ENCODE assay signal across 12 mouse cellular contexts in the genomic region with DNA sequence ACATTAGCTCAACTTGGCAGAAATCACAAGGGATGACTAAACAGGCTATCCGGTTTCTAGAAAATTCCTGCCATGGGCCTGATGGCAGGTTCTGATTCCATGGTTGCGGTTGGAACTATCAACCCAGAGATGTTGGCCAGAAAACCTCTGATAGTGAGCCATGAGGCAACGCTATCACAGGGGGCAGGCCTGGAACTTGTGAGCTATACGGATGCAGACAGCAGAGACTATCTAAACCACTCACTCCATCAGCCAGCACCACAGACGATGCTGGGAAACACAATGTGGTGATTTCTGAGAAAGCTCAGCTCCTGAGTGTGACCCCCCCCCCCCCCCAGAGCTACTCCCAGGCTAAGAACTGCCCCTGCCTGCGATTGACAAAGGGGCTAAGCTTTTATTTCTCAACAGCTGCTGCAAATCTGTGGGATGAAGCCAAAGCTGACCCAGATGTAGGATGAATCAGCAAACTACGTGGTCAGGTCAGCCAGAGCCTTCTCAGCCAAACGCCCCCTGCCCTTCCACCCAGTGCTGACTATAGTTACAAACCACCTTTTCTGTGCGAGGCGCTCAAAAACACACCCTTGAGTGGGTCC. TPM values are rescaled to one million over a fixed set of nuclear protein-coding genes. Genes with fewer than 3 reads are reported as not detected.
DNase-seq lines count a peak whose midpoint lies in the region; ATAC-seq and TF ChIP-seq lines count a peak whose summit lies in the region.
"Had no signal": no experiment of that assay in that cellular context is flagged by ENCODE, and none has a peak within 500 bp of the region (broad histone marks: within the 10 kb centered on the region; RNA-seq: fewer than 3 reads in every experiment).

No protein-coding gene starts in this region.

- no peak for ATAC-seq in midbrain, postnatal 0 days (ENCODE audit: low FRiP score)
- ATAC-seq in embryonic facial prominence, embryonic 15.5 days (ENCODE audit: insufficient number of reproducible peaks, low FRiP score, low TSS enrichment, low read depth): no peak
- ATAC-seq: forebrain, embryonic 15.5 days; midbrain, embryonic 16.5 days had no signal

- no peak overlapping the region for H3K4me2 ChIP-seq in midbrain, postnatal 0 days (ENCODE audit: low read depth, low read length, poor library complexity, severe bottlenecking)
- no peak overlapping the region for H3K4me2 ChIP-seq in embryonic facial prominence, embryonic 15.5 days (replicated peaks)
- H3K4me2 ChIP-seq: forebrain, embryonic 15.5 days had no signal

- no peaks in the 10 kb centered on the region for H3K27me3 ChIP-seq in heart, embryonic 10.5 days (ENCODE audit: insufficient read depth, poor library complexity, severe bottlenecking)
- no peaks in the 10 kb centered on the region for H3K27me3 ChIP-seq in midbrain, embryonic 10.5 days (ENCODE audit: low read depth, poor library complexity, severe bottlenecking)
- H3K27me3 ChIP-seq in midbrain, postnatal 0 days (ENCODE audit: insufficient read depth, low read length): no peaks in the 10 kb centered on the region
- H3K27me3 ChIP-seq in embryonic facial prominence, embryonic 15.5 days: no peaks in the 10 kb centered on the region
- H3K27me3 ChIP-seq: forebrain, embryonic 15.5 days had no signal

- DNase-seq in heart, embryonic 10.5 days (ENCODE audit: low spot score): no peak
- no peak for DNase-seq in heart, adult 8-10 months (ENCODE audit: low spot score)
- no peak for DNase-seq in midbrain, embryonic 10.5 days (ENCODE audit: low spot score)
- no peak for DNase-seq in midbrain, postnatal 0 days (ENCODE audit: low spot score)
- no peak for DNase-seq in cerebellum, postnatal 36 days
- no peak for DNase-seq in spleen, postnatal 36 days (ENCODE audit: low spot score in 2 of 2)
- DNase-seq in spleen, adult 12 weeks (ENCODE audit: low spot score): no peak
- DNase-seq: thymus, adult 2 months had no signal

- H3K4me3 ChIP-seq in heart, embryonic 10.5 days: no peak overlapping the region
- no peak overlapping the region for H3K4me3 ChIP-seq in midbrain, embryonic 10.5 days
- H3K4me3 ChIP-seq in midbrain, postnatal 0 days (ENCODE audit: low read depth, low read length): no peak overlapping the region
- no peak overlapping the region for H3K4me3 ChIP-seq in embryonic facial prominence, embryonic 15.5 days (replicated peaks)
- H3K4me3 ChIP-seq: forebrain, embryonic 15.5 days; left cerebral cortex, adult 2 months had no signal

- peaks cover 64% of the 10 kb centered on the region for H3K4me1 ChIP-seq in heart, embryonic 10.5 days
- peaks cover 60% of the 10 kb centered on the region for H3K4me1 ChIP-seq in midbrain, embryonic 10.5 days
- no peaks in the 10 kb centered on the region for H3K4me1 ChIP-seq in midbrain, postnatal 0 days (ENCODE audit: insufficient read depth, low read length)
- peaks cover 67% of the 10 kb centered on the region for H3K4me1 ChIP-seq in embryonic facial prominence, embryonic 15.5 days

- 37% methylated on average over 10 of the region's 10 CpGs for WGBS in heart, embryonic 10.5 days
- 62% methylated on average over 10 of the region's 10 CpGs for WGBS in midbrain, embryonic 10.5 days
- WGBS in midbrain, postnatal 0 days: 71% methylated on average over 10 of the region's 10 CpGs
- WGBS in embryonic facial prominence, embryonic 15.5 days: 40% methylated on average over 10 of the region's 10 CpGs

- peaks cover 6% of the 10 kb centered on the region; the same call in 1 of the 2 replicates for H3K36me3 ChIP-seq in heart, embryonic 10.5 days
- H3K36me3 ChIP-seq in midbrain, embryonic 10.5 days: peaks cover 10% of the 10 kb centered on the region
- no peaks in the 10 kb centered on the region for H3K36me3 ChIP-seq in midbrain, postnatal 0 days (ENCODE audit: insufficient read depth, low read length)
- 0 out of 2 replicates have a peak, but pooled peaks cover 3% of the 10 kb centered on the region for H3K36me3 ChIP-seq in embryonic facial prominence, embryonic 15.5 days
- H3K36me3 ChIP-seq: forebrain, embryonic 15.5 days had no signal

- no peak for TF ChIP-seq CTCF in midbrain, postnatal 0 days (IDR thresholded peaks at IDR 0.05)

- H3K9ac ChIP-seq in midbrain, postnatal 0 days (replicated peaks; ENCODE audit: low read length, poor library complexity, severe bottlenecking): no peak overlapping the region
- H3K9ac ChIP-seq in embryonic facial prominence, embryonic 15.5 days: no peak overlapping the region
- H3K9ac ChIP-seq: forebrain, embryonic 15.5 days had no signal

- peaks cover 4% of the 10 kb centered on the region; the same call in 1 of the 2 replicates for H3K9me3 ChIP-seq in heart, embryonic 10.5 days
- H3K9me3 ChIP-seq in midbrain, embryonic 10.5 days (replicated peaks): peaks cover 8% of the 10 kb centered on the region
- no peaks in the 10 kb centered on the region for H3K9me3 ChIP-seq in midbrain, postnatal 0 days (ENCODE audit: low read length)
- no peaks in the 10 kb centered on the region for H3K9me3 ChIP-seq in embryonic facial prominence, embryonic 15.5 days (replicated peaks)
- H3K9me3 ChIP-seq: forebrain, embryonic 15.5 days had no signal

- H3K27ac ChIP-seq in heart, embryonic 10.5 days: peak overlapping the region; percentile 56; the same call in 1 of the 2 replicates
- peak overlapping the region; percentile 77 for H3K27ac ChIP-seq in midbrain, embryonic 10.5 days (replicated peaks)
- H3K27ac ChIP-seq in midbrain, postnatal 0 days (ENCODE audit: low read depth, low read length): no peak overlapping the region
- peak overlapping the region; percentile 65; the same call in 1 of the 2 replicates for H3K27ac ChIP-seq in embryonic facial prominence, embryonic 15.5 days (replicated peaks)
- H3K27ac ChIP-seq: forebrain, embryonic 15.5 days; left cerebral cortex, adult 2 months had no signal

RNA-seq across cellular contexts. Expression of a gene that starts 43.1 kb away (rescaled TPM):
- polyA plus RNA-seq in heart, embryonic 10.5 days (2016; fragmentation: Nextera tagmentation; extraction: Ambion mirVana): 126 and 135 TPM in 2 replicates
- total RNA-seq in heart, adult 8-10 months (2022): 10 to 100 TPM; 38.8 to 46.4 (median 43.1) TPM
- polyA plus RNA-seq in midbrain, embryonic 10.5 days (2016; fragmentation: Nextera tagmentation; extraction: Ambion mirVana): 130 and 135 TPM in 2 replicates
- 63.5 and 80.0 TPM in 2 replicates for total RNA-seq in midbrain, postnatal 0 days (2014; rRNA removed)
- polyA plus RNA-seq in midbrain, postnatal 0 days (2015; fragmentation: Nextera tagmentation; extraction: Ambion mirVana): 116 and 123 TPM in 2 replicates
- polyA plus RNA-seq in embryonic facial prominence, embryonic 15.5 days (2015; fragmentation: Nextera tagmentation; extraction: Ambion mirVana): 111 and 126 TPM in 2 replicates

RNA-seq across cellular contexts. Expression of a gene that starts 43.1 kb away (rescaled TPM):
- polyA plus RNA-seq in heart, embryonic 10.5 days (2016; fragmentation: Nextera tagmentation; extraction: Ambion mirVana): 27.8 and 29.1 TPM in 2 replicates
- 10 to 100 TPM; 23.7 to 28.3 (median 26.3) TPM for total RNA-seq in heart, adult 8-10 months (2022)
- 23.4 and 24.5 TPM in 2 replicates for polyA plus RNA-seq in midbrain, embryonic 10.5 days (2016; fragmentation: Nextera tagmentation; extraction: Ambion mirVana)
- total RNA-seq in midbrain, postnatal 0 days (2014; rRNA removed): 13.6 and 15.3 TPM in 2 replicates
- polyA plus RNA-seq in midbrain, postnatal 0 days (2015; fragmentation: Nextera tagmentation; extraction: Ambion mirVana): 23.6 and 26.0 TPM in 2 replicates
- polyA plus RNA-seq in embryonic facial prominence, embryonic 15.5 days (2015; fragmentation: Nextera tagmentation; extraction: Ambion mirVana): 23.8 and 24.3 TPM in 2 replicates
